Mouse (Mus musculus): Measurements from ENCODE around the gene Lctl.
"Not testable (repeated sequence)": the region's sequence is repeated elsewhere in the genome, so short reads cannot be mapped to it uniquely, and the experiment has no call there.

Lctl gene

DNA sequence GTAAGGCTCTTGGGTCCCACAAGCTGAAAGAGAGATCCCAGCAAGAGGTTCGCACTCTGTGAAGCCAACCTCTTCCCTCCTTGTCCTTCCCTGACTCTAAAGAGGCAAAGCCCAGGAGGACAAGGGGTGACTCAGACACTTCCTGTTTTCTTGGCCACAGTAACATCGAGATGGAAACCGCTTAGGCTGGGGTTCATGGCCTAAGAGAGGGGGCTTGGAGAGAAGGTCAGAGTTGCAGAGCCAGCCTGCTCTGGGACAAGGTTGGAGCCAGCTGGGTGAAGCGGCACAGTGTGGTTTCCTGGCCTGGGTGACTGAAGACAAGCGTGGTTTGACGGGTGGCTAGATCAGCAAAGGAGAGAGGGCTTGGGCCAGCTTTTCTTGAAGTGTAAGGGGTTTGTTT is 11.6 kb upstream of the Lctl start:
- in situ Hi-C loops (cut with MboI; ENCODE audit: low pct_unique_long_range_greater_than_20kb in 1 of 2, low sequenced_read_pairs in 2 of 2, unreplicated experiment in 1 of 2): no loop called here

DNA sequence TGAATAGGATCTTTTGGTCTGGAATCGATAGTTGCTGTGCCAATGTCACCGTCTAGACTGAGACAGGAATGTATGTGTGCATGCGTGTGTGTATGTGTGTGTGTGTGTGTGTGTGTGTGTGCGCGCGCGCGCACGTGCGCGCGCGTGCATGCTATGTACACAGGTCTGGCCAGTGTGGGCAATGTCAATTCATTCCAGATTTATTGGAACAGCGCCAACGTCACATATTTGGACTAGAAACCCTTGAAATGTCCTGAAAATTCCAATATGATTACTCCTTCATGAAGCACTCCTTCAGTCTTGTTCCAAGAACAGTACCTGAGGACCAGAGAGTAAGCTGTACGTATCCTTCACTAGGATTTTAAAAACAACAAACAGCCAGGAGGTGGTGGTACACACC is 6.4 kb upstream of the Lctl start:
- in situ Hi-C loops (cut with MboI; ENCODE audit: low pct_unique_long_range_greater_than_20kb in 1 of 2, low sequenced_read_pairs in 2 of 2, unreplicated experiment in 1 of 2): no loop called here

GRCm38 (mm10) chr9:64114646-64115045 is 2.3 kb upstream of the Lctl start:
- in situ Hi-C loops (cut with MboI; ENCODE audit: low pct_unique_long_range_greater_than_20kb in 1 of 2, low sequenced_read_pairs in 2 of 2, unreplicated experiment in 1 of 2): no loop called here

DNA sequence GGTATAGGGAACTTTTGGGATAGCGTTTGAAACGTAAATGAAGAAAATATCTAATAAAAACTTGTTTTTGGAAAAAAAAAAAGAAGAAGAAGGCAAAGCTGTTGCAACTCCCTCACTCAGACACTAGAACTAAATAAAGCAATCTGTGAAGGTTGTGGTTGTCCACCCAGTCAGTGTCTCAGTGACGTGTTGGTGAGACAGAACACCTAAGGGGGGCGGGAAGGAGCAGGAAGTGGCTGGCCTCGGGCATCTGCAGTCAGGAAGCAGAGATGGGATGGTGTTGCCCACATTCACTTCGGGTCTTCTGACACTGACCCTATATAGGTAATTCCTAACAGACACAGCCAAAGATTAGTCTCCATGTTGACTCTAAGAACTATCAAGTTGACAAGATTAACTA is 1.2 kb upstream of the Lctl start:
- in situ Hi-C loops (cut with MboI; ENCODE audit: low pct_unique_long_range_greater_than_20kb in 1 of 2, low sequenced_read_pairs in 2 of 2, unreplicated experiment in 1 of 2): no loop called here

DNA sequence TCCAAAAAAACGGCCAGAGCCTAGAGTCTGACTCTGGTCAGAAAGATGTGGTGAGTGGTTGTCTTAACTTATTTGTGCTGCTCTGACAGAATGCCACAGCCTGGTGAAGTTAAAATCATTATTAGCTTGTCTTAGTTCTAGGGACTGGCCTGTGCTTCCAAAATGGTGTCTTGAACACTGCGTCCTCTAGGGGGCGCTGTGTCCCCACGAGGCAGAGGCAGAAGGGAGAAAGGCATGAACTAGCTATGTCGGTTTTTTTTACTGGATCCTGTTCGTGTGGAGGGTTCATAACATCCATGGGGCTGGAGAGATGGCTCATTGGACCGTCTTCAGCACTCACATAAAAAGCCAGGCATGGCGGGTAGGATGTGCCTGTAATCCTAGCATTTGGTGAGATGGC is 3.0 kb downstream of the Lctl start:
- in situ Hi-C loops (cut with MboI; ENCODE audit: low pct_unique_long_range_greater_than_20kb in 1 of 2, low sequenced_read_pairs in 2 of 2, unreplicated experiment in 1 of 2): loop anchor here in 1 of 2 experiments (5.0 kb wide), 1 partner anchor 157 kb away; no protein-coding TSS in a partner anchor

DNA sequence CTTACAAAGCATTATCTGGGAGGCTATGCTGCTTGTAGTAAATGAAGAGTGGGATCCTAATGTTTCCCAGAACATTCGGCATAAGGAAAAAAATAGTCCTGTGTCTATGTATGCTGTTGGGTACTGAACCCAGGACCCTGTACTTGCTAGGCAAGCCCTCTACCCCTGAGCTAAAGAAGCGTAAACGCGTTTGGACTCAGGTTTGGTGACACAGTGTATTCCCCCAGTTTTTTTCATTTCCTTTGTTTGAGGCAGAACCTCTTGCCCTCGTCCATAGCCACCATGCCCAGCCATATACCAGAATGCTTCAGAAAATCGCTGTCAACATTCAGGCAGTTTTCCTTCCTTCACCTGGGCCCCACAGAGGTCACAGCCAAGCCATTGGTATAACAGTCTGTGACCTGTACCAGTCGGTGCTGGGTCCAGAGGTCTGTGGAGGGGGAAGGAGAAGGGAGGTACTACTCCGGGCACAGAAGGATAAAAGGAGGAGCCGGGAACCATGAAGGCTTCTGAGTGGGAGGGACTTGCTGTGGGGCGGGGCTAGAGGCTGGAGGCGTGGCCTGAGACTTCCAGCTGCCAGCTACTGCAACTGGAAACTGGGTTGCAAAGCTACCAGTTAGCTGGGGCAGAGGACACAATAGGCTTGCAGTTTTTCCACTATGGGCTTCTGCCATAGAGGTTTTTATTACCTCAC is 3.8 kb downstream of the Lctl start:
- in situ Hi-C loops (cut with MboI; ENCODE audit: low pct_unique_long_range_greater_than_20kb in 1 of 2, low sequenced_read_pairs in 2 of 2, unreplicated experiment in 1 of 2): loop anchor here in 1 of 2 experiments (5.0 kb wide), 1 partner anchor 157 kb away; no protein-coding TSS in a partner anchor

DNA sequence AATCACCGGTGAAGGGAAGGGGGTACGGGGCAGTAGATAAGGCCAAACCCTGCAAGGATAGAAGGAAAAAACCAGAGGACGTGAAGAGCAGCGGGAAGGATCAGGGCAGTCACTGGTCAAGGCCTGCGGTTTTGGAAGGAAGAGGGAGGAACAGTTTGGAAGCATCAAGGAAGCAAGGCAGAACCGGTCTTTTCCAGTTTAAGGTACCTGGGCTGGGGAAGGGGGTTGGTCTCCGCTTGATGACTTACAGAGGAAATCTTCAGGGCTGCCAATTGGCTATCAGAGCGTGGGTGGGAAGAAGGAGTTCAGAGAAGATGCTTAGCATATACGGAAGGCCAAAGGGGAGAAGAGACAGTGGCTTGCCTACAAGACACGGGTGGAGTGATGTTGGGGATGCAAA is 5.7 kb downstream of the Lctl start:
- in situ Hi-C loops (cut with MboI; ENCODE audit: low pct_unique_long_range_greater_than_20kb in 1 of 2, low sequenced_read_pairs in 2 of 2, unreplicated experiment in 1 of 2): loop anchor here in 1 of 2 experiments (5.0 kb wide), 1 partner anchor 155 kb away; no protein-coding TSS in a partner anchor

- in situ Hi-C loops (cut with MboI; ENCODE audit: low pct_unique_long_range_greater_than_20kb in 1 of 2, low sequenced_read_pairs in 2 of 2, unreplicated experiment in 1 of 2): loop anchor here in 1 of 2 experiments (5.0 kb wide), 1 partner anchor 152 kb away; no protein-coding TSS in a partner anchor
Measured at GRCm38 (mm10) chr9:64124846-64125245, 7.9 kb downstream of the Lctl start.

DNA sequence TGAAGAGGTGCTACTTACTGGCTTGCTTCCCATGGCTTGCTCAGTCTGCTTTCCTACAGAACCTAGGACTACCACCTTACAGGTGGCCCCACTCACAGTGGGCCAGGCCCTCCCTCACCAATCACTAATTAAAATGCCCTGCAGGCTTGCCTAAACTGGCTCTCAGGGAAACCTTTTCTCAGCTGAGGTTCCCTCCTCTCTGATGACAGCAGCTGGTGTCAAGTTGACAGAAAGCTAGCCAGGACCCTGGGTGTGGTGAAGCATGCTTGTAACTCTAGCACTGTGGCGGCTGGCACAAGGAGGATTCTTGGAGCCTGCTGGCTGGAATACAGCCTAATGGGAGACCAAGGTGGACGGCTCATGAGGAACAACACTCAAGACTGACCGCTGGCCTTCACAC is 8.4 kb downstream of the Lctl start:
- in situ Hi-C loops (cut with MboI; ENCODE audit: low pct_unique_long_range_greater_than_20kb in 1 of 2, low sequenced_read_pairs in 2 of 2, unreplicated experiment in 1 of 2): no loop called here

DNA sequence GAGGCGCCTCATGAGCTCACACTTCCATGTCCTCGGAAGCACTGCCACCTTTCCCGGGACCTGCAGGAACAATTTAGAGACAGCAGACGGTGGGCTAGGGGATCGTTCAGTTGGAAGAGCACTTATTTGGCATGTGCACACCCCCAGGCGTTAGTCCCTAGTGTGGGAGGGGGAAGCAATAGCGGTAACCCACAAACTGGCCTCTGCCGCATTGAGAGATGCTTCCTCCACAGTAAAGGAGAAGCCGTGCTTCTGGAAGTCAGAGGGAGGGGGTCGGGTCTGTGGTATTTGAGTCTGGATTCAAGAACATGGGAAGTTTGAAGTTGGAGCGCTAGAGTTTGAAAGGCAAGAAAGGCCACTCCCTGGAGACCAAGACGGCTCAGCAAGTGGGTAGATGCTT is 9.2 kb downstream of the Lctl start:
- in situ Hi-C loops (cut with MboI; ENCODE audit: low pct_unique_long_range_greater_than_20kb in 1 of 2, low sequenced_read_pairs in 2 of 2, unreplicated experiment in 1 of 2): no loop called here

DNA sequence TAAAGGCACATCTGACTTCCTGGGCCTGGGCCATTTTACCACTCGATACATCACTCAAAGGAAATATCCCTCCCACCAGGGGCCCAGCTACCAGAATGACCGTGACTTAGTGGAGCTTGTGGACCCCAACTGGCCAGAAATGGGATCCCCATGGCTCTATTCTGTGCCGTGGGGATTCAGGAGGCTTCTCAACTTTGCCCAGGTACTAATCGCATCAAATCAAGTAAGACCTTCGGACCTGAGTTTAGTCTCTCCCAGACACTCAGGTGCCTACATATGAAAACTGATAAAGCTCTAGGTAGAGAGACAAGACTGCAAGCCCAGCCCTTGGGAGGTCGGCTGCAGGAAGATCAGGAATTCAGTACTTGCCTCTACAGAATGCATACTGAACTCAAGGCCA is 14.7 kb downstream of the Lctl start:
- in situ Hi-C loops (cut with MboI; ENCODE audit: low pct_unique_long_range_greater_than_20kb in 1 of 2, low sequenced_read_pairs in 2 of 2, unreplicated experiment in 1 of 2): no loop called here

GRCm38 (mm10) chr9:64138896-64139295 is 21.9 kb downstream of the Lctl start:
- in situ Hi-C loops (cut with MboI; ENCODE audit: low pct_unique_long_range_greater_than_20kb in 1 of 2, low sequenced_read_pairs in 2 of 2, unreplicated experiment in 1 of 2): not testable (repeated sequence)

- in situ Hi-C loops (cut with MboI; ENCODE audit: low pct_unique_long_range_greater_than_20kb in 1 of 2, low sequenced_read_pairs in 2 of 2, unreplicated experiment in 1 of 2): no loop called here
Measured at GRCm38 (mm10) chr9:64139879-64140278, 22.9 kb downstream of the Lctl start.

GRCm38 (mm10) chr9:64156641-64157040 is 39.7 kb downstream of the Lctl start:
- in situ Hi-C loops (cut with MboI; ENCODE audit: low pct_unique_long_range_greater_than_20kb in 1 of 2, low sequenced_read_pairs in 2 of 2, unreplicated experiment in 1 of 2): loop anchor here in 1 of 2 experiments (10.0 kb wide), 1 partner anchor 148 kb away; no protein-coding TSS in a partner anchor

- in situ Hi-C loops (cut with MboI; ENCODE audit: low pct_unique_long_range_greater_than_20kb in 1 of 2, low sequenced_read_pairs in 2 of 2, unreplicated experiment in 1 of 2): loop anchor here in 1 of 2 experiments (5.0 kb wide), 1 partner anchor 127 kb away; no protein-coding TSS in a partner anchor
Measured at GRCm38 (mm10) chr9:64160471-64160870, 43.5 kb downstream of the Lctl start.

DNA sequence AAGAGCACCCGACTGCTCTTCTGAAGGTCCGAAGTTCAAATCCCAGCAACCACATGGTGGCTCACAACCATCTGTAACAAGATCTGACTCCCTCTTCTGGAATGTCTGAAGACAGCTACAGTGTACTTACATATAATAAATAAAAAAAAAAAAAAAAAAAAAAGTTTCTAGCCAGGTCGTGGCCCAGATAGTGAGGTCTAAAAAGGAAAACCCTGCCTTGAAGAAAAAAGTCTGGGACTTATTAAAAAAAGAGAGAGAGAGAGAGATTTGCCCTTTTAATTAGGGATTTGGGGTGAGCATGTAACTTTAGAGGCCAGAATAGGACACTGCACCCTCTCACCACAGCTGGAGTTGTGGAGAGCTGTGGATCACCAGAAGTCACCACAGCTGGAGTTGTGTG is 53.0 kb downstream of the Lctl start:
- in situ Hi-C loops (cut with MboI; ENCODE audit: low pct_unique_long_range_greater_than_20kb in 1 of 2, low sequenced_read_pairs in 2 of 2, unreplicated experiment in 1 of 2): loop anchor here in 1 of 2 experiments (5.0 kb wide), 1 partner anchor 112 kb away; the partner anchor contains the start of gene Tipin

GRCm38 (mm10) chr9:64172145-64172815 is 55.3 kb downstream of the Lctl start:
- in situ Hi-C loops (cut with MboI; ENCODE audit: low pct_unique_long_range_greater_than_20kb in 1 of 2, low sequenced_read_pairs in 2 of 2, unreplicated experiment in 1 of 2): loop anchor here in 1 of 2 experiments (5.0 kb wide), 1 partner anchor 110 kb away; the partner anchor contains the start of gene Tipin

DNA sequence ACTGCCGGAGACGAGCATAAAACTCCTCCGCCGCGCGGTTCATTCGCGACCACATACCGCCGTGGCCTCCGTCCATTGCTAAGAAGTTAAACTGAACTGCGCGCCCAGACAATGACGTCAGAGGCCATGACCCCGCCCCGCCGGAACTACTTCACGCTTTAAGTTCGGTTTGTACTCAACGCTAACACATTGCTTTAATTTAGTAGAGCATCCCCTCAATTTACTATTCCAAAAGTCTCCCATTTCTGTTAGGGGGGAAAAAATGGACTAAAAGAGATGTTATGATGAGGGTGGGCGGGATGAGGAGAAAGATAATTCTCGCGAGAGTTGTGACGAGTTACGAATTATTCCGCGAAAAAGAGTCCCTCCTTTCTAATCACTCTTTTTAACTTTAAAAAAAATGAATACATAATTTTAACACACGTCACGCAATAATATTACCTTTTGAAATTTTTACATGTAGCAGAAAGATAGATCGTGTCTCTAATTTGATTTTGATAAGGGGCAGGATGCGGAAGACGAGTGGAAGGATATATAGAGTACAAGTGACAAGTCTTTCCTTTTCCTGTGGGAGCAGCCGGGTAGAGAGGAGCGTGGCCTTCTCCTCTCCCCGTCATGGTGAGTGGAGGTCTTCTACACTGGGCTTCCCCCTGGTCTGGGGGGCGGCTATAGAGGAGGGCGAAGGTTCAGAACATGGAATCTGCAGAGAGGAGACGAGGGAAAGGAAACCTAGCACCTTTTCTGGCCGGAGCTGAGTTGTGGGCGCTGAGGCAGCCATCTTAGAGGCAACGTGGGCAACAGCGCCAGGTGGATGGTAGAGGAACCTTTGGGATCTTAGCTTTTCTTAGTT is 56.1 kb downstream of the Lctl start, which contains the start of the genes Zwilch and Rpl4:
TSS of gene Zwilch (minus strand) at position 289 of the 850 bp plus-strand sequence.
TSS of gene Rpl4 (plus strand) at position 560 of the 850 bp plus-strand sequence.
- in situ Hi-C loops (cut with MboI; ENCODE audit: low pct_unique_long_range_greater_than_20kb in 1 of 2, low sequenced_read_pairs in 2 of 2, unreplicated experiment in 1 of 2): loop anchor here in 1 of 2 experiments (5.0 kb wide), 1 partner anchor 109 kb away; the partner anchor contains the start of gene Tipin
